Mouse (Mus musculus) hindbrain, embryonic 10.5 days (tissue): ENCODE data around the gene Fam241a. TPM values are rescaled to one million over a fixed set of nuclear protein-coding genes. Genes with fewer than 3 reads are reported as not detected.
A peak's percentile ranks its signal among the peaks of the same experiment; 100 is the strongest.

Experiments
- DNase-seq: peaks from one replicate; pipeline ENCODE4 v3.0.0-alpha.2; 2017; ENCODE audit warnings: low spot score
- H3K27ac ChIP-seq: fragments of 300-500 bp; sonication (generic); 2 replicates; pipeline ENCODE4 v1.5.1; 2016; ENCODE audit warnings: mild to moderate bottlenecking, moderate library complexity
- H3K27me3 ChIP-seq: fragments of 300-500 bp; sonication (generic); 2 replicates; pipeline ENCODE4 v1.6.1; 2016; ENCODE audit warnings: mild to moderate bottlenecking; ENCODE audit not compliant: poor library complexity, insufficient read depth, severe bottlenecking
- H3K36me3 ChIP-seq: fragments of 300-500 bp; sonication (generic); 2 replicates; pipeline ENCODE4 v1.6.1; 2016; ENCODE audit warnings: mild to moderate bottlenecking, moderate library complexity
- H3K4me1 ChIP-seq: fragments of 300-500 bp; sonication (generic); replicated peaks from 2 replicates; pipeline ENCODE4 v1.6.1; 2016; ENCODE audit warnings: mild to moderate bottlenecking
- H3K4me3 ChIP-seq: fragments of 300-500 bp; sonication (generic); 2 replicates; pipeline ENCODE4 v1.5.1; 2016; ENCODE audit warnings: mild to moderate bottlenecking, moderate library complexity
- H3K9me3 ChIP-seq: fragments of 300-500 bp; sonication (generic); 2 replicates; pipeline ENCODE4 v1.6.1; 2016; ENCODE audit warnings: mild to moderate bottlenecking, moderate library complexity
- WGBS: fragments of 180-500 bp; shearing (Covaris S2); methylation state at CpG from one replicate; pipeline ENCODE4 v1.1.7; 2016; 5-methylcytosine and 5-hydroxymethylcytosine counted together
- polyA plus RNA-seq: library from polyadenylated mRNA; unstranded; fragments of >200 nt; fragmentation: Nextera tagmentation; extraction: Ambion mirVana; gene quantifications from 2 replicates; pipeline ENCODE4 v1.2.1, GENCODE M21; 2016

The Fam241a gene
- polyA plus RNA-seq, 1 experiment from 2014 or later: 7.1 TPM

DNA sequence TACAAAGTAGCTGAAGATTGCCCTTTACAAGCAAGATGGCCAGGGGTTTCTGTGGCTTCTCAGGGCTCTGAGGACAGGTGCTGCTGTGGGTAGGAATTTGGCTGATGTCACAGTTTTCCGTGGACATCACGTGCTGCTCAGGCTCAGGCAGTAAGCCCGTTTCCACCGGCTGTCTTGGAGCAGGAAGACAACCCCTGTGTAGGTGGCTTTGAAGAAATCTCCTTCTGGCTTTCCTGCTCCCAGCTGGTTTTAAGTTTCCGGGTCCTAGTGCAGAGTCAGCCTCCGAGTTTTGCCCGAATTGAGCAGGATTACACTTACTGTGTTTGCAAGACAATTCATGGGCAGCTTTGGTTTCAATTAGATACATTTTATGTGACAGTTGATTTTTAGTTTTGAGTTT lies 13.8 kb upstream of the Fam241a start:
- no peaks in the 10 kb centered on the region for H3K4me1 ChIP-seq
- no peaks in the 10 kb centered on the region for H3K9me3 ChIP-seq
- no peak overlapping the region for H3K27ac ChIP-seq
- no peaks in the 10 kb centered on the region for H3K36me3 ChIP-seq
- no peak for DNase-seq
- H3K27me3 ChIP-seq: no peaks in the 10 kb centered on the region
- no peak overlapping the region for H3K4me3 ChIP-seq
- WGBS: 84% methylated on average over 7 of the region's 7 CpGs

DNA sequence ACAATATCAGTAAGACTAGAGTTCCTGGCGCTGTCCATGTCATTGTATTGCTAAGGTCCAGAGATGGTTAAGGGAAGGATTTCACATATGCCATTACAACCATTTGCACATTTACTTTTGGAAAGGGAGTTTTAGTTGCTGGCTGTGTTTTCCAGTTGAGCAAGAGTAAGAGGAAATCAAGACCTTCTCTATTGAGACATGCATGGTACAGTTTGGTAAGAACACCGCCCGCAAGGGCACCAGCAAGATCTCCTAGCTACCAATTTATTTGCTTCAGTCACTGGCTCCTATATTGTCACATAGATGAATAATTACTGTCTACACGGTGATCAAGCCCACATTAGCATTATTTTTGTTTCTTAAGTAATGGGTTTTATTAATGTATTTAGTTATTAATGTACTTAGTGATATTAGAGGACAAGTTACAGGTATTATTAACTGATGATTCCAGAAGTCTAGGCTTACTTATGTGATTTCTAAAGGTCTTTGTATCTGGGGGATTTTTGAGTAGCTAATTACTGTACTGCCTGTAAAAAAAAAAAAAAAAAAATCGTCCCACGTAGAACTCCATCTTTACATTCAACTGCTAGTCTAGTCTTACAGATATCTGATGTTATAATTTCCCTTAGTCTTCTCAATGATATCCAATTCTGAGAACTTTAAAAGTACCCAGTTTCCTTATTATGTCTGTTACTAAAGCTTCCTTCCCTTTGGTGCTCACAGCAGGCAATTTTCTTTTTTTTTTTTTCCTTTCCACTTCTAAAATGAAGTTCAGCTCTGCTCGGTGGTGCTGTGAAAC lies 944 bp downstream of the Fam241a start:
- Histone ChIP-seq H3K4me1 (peaks cover 7% of the 10 kb centered on the region; the same call in 1 of the 2 replicates), H3K4me3 (peak overlapping the region; percentile 73), H3K27me3 (peaks cover 20% of the 10 kb centered on the region), H3K9me3 (no peaks in the 10 kb centered on the region), H3K36me3 (no peaks in the 10 kb centered on the region), H3K27ac (peak overlapping the region; percentile 83)
- DNase-seq: no peak
- 44% methylated on average over 7 of the region's 7 CpGs for WGBS

DNA sequence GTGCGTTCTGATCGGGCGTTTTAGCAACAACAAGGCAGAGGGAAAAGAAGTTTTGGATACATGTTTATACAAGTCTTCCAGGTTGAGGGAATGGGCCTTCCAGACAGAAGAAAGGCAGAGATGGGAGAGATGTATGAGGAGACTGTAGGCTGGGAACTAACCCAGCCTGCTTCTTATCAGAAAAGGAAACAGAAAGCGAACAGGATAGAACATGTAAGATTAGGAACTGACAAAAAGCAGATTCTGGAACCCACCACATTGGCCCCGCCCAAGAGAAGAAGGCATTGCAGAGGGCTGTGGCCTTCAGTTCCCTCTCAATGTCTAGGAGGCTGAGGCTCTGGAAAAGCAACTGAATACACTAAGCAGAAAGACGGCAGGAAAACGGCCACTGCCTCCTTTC lies 2.2 kb downstream of the Fam241a start:
- Histone ChIP-seq H3K4me3 (no peak overlapping the region), H3K27ac (no peak overlapping the region), H3K9me3 (no peaks in the 10 kb centered on the region), H3K36me3 (no peaks in the 10 kb centered on the region), H3K4me1 (peaks cover 7% of the 10 kb centered on the region; the same call in 1 of the 2 replicates), H3K27me3 (peaks cover 20% of the 10 kb centered on the region)
- no peak for DNase-seq
- 84% methylated on average over 7 of the region's 7 CpGs for WGBS

DNA sequence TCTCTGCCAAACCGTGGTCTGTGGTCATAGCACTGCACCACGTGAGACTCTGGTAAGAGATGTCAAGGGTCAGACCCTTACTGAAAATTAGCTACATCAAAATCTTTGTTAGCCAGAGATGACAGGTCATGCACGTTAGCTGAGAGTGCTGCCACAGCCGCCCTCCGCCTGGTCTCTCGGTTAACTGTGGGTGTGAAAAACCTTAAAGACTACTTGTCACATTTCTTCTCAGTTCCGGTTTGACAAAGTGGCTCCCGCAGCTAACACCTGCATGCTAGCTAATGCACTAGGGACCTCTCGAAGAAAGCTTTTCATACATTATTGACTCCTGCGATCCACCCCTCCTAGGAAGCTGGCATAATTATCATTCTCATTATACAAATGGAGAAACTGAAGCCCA lies 4.2 kb downstream of the Fam241a start:
- H3K27me3 ChIP-seq: peaks cover 20% of the 10 kb centered on the region
- H3K4me3 ChIP-seq: no peak overlapping the region
- H3K36me3 ChIP-seq: no peaks in the 10 kb centered on the region
- WGBS: 52% methylated on average over 10 of the region's 10 CpGs
- DNase-seq: no peak
- no peaks in the 10 kb centered on the region for H3K9me3 ChIP-seq
- H3K27ac ChIP-seq: no peak overlapping the region
- peaks cover 7% of the 10 kb centered on the region; the same call in 1 of the 2 replicates for H3K4me1 ChIP-seq

DNA sequence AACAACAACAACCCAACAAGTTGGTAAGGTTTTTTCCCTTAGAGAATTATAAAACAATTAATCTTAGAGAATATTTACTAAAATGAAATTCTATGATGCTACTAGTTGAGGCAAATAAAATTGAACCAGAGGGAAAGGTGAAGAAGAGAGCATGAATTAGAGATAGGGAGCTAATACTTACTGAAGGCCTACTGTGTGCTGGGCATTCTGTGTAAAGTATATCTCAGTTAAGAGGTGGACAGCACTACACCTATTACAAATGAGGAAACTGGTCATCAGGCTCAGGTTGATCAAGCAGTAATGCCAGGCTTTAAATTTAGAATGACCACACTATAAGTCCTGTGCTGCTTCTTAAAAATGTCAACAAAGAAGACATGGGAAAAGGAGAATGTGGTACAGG lies 6.1 kb downstream of the Fam241a start:
- Histone ChIP-seq H3K27me3 (peaks cover 17% of the 10 kb centered on the region), H3K9me3 (no peaks in the 10 kb centered on the region), H3K4me3 (no peak overlapping the region), H3K27ac (no peak overlapping the region), H3K36me3 (no peaks in the 10 kb centered on the region), H3K4me1 (peaks cover 2% of the 10 kb centered on the region; the same call in 1 of the 2 replicates)
- DNase-seq: no peak

DNA sequence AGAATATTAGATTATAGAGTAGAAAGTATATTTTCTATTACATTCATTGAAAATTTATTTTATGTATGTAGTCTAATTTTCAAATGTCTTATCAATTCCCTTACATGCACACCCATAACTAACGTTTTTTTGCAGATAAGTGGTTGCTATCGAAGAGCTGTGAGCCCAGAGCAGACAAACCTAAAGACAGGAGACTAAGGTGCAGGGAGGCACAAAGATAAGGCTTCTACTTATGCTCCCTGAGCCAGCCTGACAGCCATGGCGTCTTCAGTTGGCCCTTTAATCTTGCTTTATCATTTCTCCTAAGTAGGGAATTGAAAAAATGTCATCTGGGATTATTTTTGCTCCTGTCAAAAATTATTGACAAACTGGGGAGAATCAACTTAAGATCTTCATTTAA lies 6.6 kb downstream of the Fam241a start:
- Histone ChIP-seq H3K36me3 (no peaks in the 10 kb centered on the region), H3K9me3 (no peaks in the 10 kb centered on the region), H3K4me1 (no peaks in the 10 kb centered on the region), H3K27ac (no peak overlapping the region), H3K27me3 (peaks cover 13% of the 10 kb centered on the region), H3K4me3 (no peak overlapping the region)
- DNase-seq: no peak
- WGBS: 75% methylated on average over 3 of the region's 3 CpGs

DNA sequence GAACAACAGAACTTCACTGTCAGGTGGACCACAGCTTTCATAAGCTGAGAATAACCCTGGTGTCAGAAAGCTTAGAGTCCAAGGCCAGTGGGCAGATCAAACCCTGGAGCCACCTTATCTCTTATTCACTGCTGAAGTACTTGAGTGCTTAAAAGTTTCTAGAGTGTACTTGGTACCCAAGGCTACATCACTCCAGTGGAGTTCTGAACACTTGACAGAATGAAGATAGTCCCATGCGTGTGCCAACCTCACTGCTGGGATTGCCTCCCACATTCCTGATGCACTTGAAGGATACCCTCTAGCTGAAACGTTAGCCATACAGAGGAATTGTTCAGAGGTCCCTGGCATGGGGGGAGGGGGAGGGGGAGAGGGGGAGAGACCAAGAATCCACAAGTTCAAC lies 14.4 kb downstream of the Fam241a start:
- Histone ChIP-seq H3K27me3 (no peaks in the 10 kb centered on the region), H3K27ac (no peak overlapping the region), H3K4me1 (no peaks in the 10 kb centered on the region), H3K9me3 (no peaks in the 10 kb centered on the region), H3K4me3 (no peak overlapping the region), H3K36me3 (no peaks in the 10 kb centered on the region)
- WGBS: 73% methylated on average over 2 of the region's 2 CpGs
- no peak for DNase-seq

DNA sequence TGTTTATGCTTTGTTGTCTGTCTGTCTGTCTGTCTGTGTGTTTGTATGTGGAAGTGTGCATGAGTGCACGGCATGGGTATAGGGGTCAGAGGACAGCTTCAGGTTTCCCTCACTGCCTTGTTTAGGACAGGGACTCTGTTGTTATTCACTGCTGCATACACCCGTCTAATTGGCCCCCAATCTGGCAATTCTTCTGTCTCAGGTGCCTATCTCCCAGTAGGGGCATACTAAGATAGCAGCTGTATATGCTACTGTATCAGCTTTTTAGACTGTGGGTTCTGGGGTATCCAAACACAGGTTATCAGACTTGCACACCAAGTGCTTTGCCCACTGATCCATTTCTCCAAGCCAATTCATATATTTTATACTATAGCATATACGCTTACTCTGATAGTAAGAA lies 16.2 kb downstream of the Fam241a start:
- Histone ChIP-seq H3K27ac (no peak overlapping the region), H3K9me3 (no peaks in the 10 kb centered on the region), H3K27me3 (no peaks in the 10 kb centered on the region), H3K4me1 (no peaks in the 10 kb centered on the region), H3K36me3 (no peaks in the 10 kb centered on the region), H3K4me3 (no peak overlapping the region)
- no peak for DNase-seq
- WGBS: 86% methylated on average over 3 of the region's 3 CpGs

DNA sequence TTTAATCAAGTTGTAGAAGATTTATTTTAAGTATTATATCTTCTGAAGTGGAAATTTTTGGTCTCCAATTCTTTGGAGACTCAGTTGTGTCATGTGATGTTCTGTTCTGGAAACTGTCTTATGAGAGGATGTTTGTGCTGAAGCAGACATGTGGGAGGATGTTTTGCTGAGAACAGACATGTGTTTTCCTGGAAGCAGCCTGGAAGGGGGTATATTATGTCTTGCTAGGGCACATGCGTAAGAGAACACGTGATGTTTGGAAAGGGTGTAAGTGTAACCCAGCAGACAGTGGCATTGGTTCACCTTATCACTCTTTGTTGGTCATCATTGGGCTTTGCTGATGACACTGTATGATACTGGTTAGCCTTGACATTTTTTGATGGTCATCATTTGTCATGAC lies 20.6 kb downstream of the Fam241a start:
- Histone ChIP-seq H3K27ac (no peak overlapping the region), H3K4me1 (no peaks in the 10 kb centered on the region; the same call in 1 of the 2 replicates), H3K36me3 (no peaks in the 10 kb centered on the region), H3K4me3 (no peak overlapping the region), H3K9me3 (no peaks in the 10 kb centered on the region), H3K27me3 (no peaks in the 10 kb centered on the region)
- no peak for DNase-seq
- 93% methylated on average over 2 of the region's 2 CpGs for WGBS

DNA sequence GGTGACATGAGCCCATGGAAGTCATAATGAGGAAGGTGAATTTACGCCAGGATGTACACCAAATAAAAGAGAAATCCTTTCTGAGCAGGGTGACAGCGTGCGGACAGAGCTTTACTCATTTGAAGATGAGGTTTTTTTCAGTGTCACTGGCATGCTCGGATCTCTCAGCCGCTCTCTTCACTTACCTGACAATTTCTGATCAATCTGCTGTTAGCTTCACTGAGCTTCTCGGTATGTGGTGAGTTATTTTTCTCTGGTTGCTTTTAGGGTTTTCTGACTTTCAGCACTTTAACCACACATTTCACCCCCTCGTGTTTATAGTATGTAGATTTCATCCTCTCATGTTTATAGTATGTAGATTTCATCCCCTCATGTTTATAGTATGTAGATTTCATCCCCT lies 21.1 kb downstream of the Fam241a start:
- no peak overlapping the region for H3K4me3 ChIP-seq
- no peaks in the 10 kb centered on the region for H3K9me3 ChIP-seq
- H3K4me1 ChIP-seq: no peaks in the 10 kb centered on the region; the same call in 1 of the 2 replicates
- H3K27ac ChIP-seq: peak overlapping the region; percentile 53; the same call in 1 of the 2 replicates
- H3K36me3 ChIP-seq: no peaks in the 10 kb centered on the region
- DNase-seq: no peak
- WGBS: 81% methylated on average over 7 of the region's 7 CpGs
- H3K27me3 ChIP-seq: no peaks in the 10 kb centered on the region

DNA sequence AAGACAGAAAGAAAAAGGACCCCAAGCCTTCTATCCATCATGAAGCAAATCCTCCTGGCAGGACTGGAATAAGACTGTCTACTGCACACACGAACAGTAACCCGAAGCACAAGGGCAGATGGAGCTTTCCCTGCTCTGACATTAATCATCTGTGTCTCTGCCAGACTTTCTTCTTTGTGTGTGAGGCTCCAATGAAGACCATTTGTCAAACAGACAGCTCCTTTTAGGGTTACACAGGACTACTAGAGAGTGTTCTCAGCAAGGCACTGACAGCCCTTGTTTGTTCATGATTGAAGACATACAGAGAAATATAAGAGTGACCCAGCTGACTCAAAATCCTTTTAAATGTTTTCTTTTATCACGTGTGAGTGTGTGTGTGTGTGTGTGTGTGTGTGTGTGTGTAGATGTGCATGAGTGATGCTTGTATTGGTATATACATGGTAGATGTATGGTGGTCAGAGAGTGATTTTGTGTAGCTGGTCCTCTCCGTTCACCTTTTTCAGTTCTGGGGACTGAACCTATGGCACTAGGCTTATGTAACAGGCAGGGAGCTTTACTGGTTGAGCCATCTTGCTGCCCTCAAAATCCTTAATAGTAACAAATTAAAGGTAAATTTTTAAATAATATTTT lies 21.8 kb downstream of the Fam241a start:
- DNase-seq: peak; percentile 49

DNA sequence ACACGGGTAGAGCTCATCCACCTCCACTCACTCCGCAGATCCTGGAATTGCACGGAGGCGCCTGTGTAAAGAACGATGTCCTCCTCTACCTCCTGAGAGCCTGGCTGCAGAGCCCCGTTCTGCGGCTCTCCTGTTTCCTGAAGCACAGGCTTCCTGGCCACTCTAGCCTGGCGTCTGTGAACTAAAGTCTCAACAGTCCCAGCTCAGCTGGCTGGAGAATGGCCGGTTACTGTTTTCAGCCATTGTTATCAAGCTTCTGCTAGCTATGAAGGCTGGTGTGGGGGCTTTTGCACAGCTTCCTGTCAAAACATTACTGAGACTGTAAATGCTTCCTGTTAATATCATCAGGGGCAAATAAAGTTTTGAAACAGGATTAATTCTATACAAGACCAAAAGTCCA lies 24.5 kb downstream of the Fam241a start:
- H3K9me3 ChIP-seq: no peaks in the 10 kb centered on the region
- no peak for DNase-seq
- 87% methylated on average over 9 of the region's 9 CpGs for WGBS
- no peaks in the 10 kb centered on the region for H3K36me3 ChIP-seq
- H3K4me3 ChIP-seq: no peak overlapping the region
- no peaks in the 10 kb centered on the region for H3K27me3 ChIP-seq
- H3K27ac ChIP-seq: no peak overlapping the region
- peaks cover 18% of the 10 kb centered on the region for H3K4me1 ChIP-seq

More for the DNA sequence above, 21.8 kb downstream of the Fam241a start:
- Histone ChIP-seq H3K36me3 (no peaks in the 10 kb centered on the region), H3K4me3 (no peak overlapping the region), H3K9me3 (no peaks in the 10 kb centered on the region), H3K27me3 (no peaks in the 10 kb centered on the region), H3K27ac (peak overlapping the region; percentile 70; the same call in 1 of the 2 replicates), H3K4me1 (no peaks in the 10 kb centered on the region; the same call in 1 of the 2 replicates)
- 54% methylated on average over 4 of the region's 4 CpGs for WGBS

DNA sequence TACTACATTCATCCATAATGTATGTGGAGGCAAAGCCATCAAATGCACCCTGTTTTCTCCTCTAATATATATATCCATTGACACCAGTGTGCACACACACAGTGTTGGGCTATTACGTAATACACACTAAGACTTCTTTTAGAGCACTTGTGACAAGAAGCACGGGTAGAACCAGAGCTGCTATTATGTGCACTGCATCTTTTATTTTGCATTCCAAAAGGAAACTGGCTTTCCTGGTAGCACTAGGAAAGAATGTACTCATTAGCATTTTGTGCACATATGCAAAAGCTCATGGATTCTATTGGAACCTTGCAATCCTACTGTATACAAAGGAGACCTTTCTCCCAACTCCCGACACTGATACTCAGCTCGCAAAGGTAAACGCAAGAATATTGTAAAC lies 27.2 kb downstream of the Fam241a start:
- H3K27me3 ChIP-seq: no peaks in the 10 kb centered on the region
- no peak overlapping the region for H3K27ac ChIP-seq
- no peaks in the 10 kb centered on the region for H3K36me3 ChIP-seq
- H3K9me3 ChIP-seq: no peaks in the 10 kb centered on the region
- DNase-seq: no peak
- H3K4me3 ChIP-seq: no peak overlapping the region
- 71% methylated on average over 5 of the region's 5 CpGs for WGBS
- peaks cover 24% of the 10 kb centered on the region for H3K4me1 ChIP-seq
